Mouse (Mus musculus) erythroblast, embryonic 14.5 days (primary cell): Measurements from ENCODE around the gene Tor2a.

Experiments
- GATA1 ChIP-seq: IDR thresholded peaks from 2 replicates; pipeline ENCODE4 v1.6.1; 2012; ENCODE audit warnings: low read length, inconsistent platforms, mixed read lengths
- TAL1 ChIP-seq: IDR thresholded peaks from 3 replicates; pipeline ENCODE4 v1.6.1; 2012; ENCODE audit warnings: low read length, inconsistent platforms, mixed read lengths

GRCm38 (mm10) chr2:32767241-32767640 lies 10.2 kb downstream of the Tor2a start:
- 0 out of 2 replicates have a peak, but pooled peaks have one; percentile 7 for TF ChIP-seq GATA1
- no peak for TF ChIP-seq TAL1
